Mouse (Mus musculus): ENCODE results near the gene Hoxc9. TPM values are rescaled to one million over a fixed set of nuclear protein-coding genes. Genes with fewer than 3 reads are reported as not detected.

Hoxc9 gene
- total and polyA plus RNA-seq, 2 experiments from 2014 or later = not detected

DNA sequence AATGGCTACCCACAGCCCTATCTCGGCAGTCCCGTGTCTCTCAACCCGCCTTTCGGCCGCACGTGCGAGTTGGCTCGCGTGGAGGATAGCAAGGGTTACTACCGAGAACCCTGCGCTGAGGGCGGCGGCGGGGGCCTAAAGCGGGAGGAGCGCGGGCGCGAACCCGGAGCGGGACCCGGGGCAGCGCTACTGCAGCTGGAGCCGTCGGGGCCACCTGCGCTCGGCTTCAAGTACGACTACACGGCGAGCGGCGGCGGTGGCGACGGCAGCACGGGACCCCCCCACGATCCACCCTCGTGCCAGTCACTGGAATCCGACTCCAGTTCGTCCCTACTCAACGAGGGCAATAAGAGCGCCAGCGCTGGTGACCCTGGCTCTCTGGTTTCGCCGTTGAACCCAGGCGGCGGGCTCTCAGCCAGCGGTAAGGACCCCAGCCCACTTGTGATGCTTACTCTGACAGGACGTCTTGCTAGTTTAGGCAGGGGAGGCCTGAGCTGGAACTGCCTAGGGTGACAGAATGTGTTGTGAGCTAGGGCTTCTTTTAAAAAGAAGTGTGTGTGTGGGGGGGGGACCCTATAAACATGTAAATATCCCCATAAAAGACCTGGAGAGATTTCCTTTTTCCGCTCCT, 39.1 kb upstream of the Hoxc9 start:
- Histone ChIP-seq H3K36me3 (ENCODE audit: insufficient read depth) (no peaks in the 10 kb centered on the region), H3K4me2 (ENCODE audit: low read depth) (no peak overlapping the region), H3K9me3 (ENCODE audit: low read length) (no peaks in the 10 kb centered on the region), H3K9ac (no peak overlapping the region), H3K4me1 (ENCODE audit: insufficient read depth) (no peaks in the 10 kb centered on the region), H3K4me3 (ENCODE audit: low read depth, low read length) (no peak overlapping the region), H3K27ac (ENCODE audit: low read depth, low read length) (no peak overlapping the region), H3K27me3 (ENCODE audit: insufficient read depth, low read length) (peaks cover 98% of the 10 kb centered on the region)
- WGBS = 4% methylated on average over 50 of the region's 50 CpGs
- ATAC-seq (no peak), DNase-seq (no peak)
- no peak for TF ChIP-seq CTCF (IDR thresholded peaks at IDR 0.05; ENCODE audit: low read depth)

DNA sequence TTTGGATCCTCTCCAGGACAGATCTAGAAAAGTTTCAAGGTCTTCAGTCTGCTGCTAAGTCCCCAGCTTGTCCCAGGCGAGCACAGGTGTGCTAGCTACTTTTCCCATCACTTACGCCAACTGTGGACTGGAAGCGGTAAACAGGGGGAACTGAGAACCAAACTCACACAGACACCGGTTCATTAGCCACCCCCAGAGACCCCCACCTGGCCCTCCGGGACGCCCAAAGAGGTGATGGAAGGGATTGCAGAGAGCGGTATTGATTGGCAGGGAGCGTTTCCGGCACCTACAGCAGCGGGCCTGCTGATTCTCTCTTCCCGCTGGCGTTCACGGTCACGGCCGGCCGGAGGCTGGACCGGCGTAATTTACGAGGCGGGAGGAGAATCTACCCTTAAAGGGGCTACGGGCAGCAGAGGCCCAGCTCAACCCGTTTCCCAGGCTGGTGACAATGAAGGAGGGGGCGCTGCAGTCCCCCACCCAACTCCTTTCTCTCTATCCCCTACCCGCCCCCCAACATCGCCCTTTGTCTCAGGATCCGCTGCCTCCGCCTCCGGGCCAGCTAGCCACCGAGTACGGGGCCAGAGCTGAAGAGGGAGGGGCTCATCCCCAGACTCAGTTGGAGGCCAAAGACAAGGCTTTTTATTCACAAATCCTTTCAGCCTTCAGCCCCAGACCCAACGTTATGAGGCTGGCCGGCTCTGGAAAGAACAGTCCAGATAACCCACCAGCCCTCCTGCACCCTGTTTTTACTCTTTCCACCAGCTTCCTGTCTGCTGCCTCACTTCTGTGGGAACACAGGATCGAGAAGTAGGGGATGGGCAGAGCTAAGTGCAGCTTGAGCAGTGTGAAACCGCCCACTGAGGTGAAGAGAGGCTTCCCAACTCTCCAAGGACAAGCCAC, 36.7 kb upstream of the Hoxc9 start:
- Histone ChIP-seq H3K27me3 (ENCODE audit: insufficient read depth, low read length) (peaks cover 98% of the 10 kb centered on the region), H3K36me3 (ENCODE audit: insufficient read depth) (no peaks in the 10 kb centered on the region), H3K4me3 (ENCODE audit: low read depth, low read length) (no peak overlapping the region), H3K4me1 (ENCODE audit: insufficient read depth) (no peaks in the 10 kb centered on the region), H3K4me2 (ENCODE audit: low read depth) (no peak overlapping the region), H3K27ac (ENCODE audit: low read depth, low read length) (no peak overlapping the region), H3K9ac (no peak overlapping the region), H3K9me3 (ENCODE audit: low read length) (no peaks in the 10 kb centered on the region)
- ATAC-seq = no peak
- WGBS = 2% methylated on average over 34 of the region's 34 CpGs
- TF ChIP-seq CTCF (IDR thresholded peaks at IDR 0.05; ENCODE audit: low read depth) = no peak
- no peak for DNase-seq

DNA sequence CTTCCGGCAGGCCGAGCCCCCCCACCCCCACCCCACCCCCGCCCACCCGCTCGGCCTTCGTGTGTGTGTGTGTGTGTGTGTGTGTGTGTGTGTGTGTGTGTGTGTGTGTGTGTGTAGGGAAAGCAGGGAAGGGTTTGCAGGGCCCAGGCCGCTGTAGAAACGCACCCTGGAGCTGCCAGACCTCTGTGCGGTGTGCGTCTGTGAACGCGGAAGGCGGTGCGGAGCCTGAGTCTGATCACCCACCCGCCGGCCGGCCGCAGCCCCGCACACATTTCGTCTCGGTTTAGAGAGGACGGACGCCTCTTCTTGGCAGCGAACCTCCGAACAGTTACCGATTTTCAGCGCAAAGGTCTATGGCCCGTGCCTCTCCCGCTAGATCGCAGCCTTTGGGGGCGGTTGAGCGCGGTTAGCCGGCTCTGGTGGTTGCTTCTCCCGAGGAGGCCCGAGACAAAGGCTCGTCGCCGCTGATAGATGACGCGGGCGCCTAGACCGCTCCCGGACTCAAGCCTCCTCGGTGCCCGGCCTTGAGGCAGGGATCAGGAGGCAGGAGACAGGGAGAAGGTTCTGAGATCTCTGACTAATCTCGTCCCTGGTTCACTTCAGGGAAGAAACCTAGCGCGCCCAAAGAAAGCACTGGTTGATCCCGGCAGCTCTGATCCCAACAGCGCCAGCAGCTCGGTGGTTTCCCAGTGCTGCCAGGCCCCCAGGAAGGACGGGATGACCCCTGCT, 33.3 kb upstream of the Hoxc9 start:
- H3K27me3 ChIP-seq (ENCODE audit: insufficient read depth, low read length) = peaks cover 98% of the 10 kb centered on the region
- WGBS = 2% methylated on average over 49 of the region's 53 CpGs
- H3K36me3 ChIP-seq (ENCODE audit: insufficient read depth) = no peaks in the 10 kb centered on the region
- DNase-seq (no peak), ATAC-seq (no peak; the same call in 1 of the 2 replicates)
- no peaks in the 10 kb centered on the region for H3K9me3 ChIP-seq (ENCODE audit: low read length)
- no peak overlapping the region for H3K27ac ChIP-seq (ENCODE audit: low read depth, low read length)
- H3K4me2 ChIP-seq (ENCODE audit: low read depth) = peak overlapping the region; percentile 35
- peak overlapping the region; percentile 22 for H3K4me3 ChIP-seq (ENCODE audit: low read depth, low read length)
- no peak; the same call in 1 of the 2 replicates for TF ChIP-seq CTCF (IDR thresholded peaks at IDR 0.05; ENCODE audit: low read depth)
- H3K9ac ChIP-seq = no peak overlapping the region
- H3K4me1 ChIP-seq (ENCODE audit: insufficient read depth) = no peaks in the 10 kb centered on the region

DNA sequence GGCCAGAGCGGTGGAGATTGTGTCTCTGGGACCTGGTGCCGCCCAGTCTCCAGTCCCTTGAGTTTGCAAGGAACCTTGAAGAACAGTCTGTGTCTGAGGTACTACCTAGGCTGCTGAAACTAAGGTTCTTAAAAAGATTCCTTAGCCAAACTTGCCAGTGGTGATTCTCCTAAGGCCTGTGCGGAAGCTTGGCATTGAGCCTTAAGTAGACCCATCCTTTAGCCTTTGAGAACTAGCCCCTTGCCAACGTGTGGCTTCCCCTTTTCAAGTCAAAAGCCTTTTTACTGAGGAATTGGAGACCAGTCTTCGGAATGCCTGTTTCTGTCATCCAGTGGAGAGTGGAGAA, 32.8 kb upstream of the Hoxc9 start:
- Histone ChIP-seq H3K27me3 (ENCODE audit: insufficient read depth, low read length) (peaks cover 98% of the 10 kb centered on the region), H3K4me3 (ENCODE audit: low read depth, low read length) (0 out of 2 replicates have a peak overlapping the region, but pooled peaks have one; percentile 22), H3K4me1 (ENCODE audit: insufficient read depth) (no peaks in the 10 kb centered on the region), H3K9ac (no peak overlapping the region), H3K36me3 (ENCODE audit: insufficient read depth) (no peaks in the 10 kb centered on the region), H3K4me2 (ENCODE audit: low read depth) (no peak overlapping the region), H3K9me3 (ENCODE audit: low read length) (no peaks in the 10 kb centered on the region), H3K27ac (ENCODE audit: low read depth, low read length) (no peak overlapping the region)
- no peak for TF ChIP-seq CTCF (IDR thresholded peaks at IDR 0.05; ENCODE audit: low read depth)
- DNase-seq = no peak
- WGBS = 7% methylated on average over 5 of the region's 5 CpGs
- no peak for ATAC-seq

DNA sequence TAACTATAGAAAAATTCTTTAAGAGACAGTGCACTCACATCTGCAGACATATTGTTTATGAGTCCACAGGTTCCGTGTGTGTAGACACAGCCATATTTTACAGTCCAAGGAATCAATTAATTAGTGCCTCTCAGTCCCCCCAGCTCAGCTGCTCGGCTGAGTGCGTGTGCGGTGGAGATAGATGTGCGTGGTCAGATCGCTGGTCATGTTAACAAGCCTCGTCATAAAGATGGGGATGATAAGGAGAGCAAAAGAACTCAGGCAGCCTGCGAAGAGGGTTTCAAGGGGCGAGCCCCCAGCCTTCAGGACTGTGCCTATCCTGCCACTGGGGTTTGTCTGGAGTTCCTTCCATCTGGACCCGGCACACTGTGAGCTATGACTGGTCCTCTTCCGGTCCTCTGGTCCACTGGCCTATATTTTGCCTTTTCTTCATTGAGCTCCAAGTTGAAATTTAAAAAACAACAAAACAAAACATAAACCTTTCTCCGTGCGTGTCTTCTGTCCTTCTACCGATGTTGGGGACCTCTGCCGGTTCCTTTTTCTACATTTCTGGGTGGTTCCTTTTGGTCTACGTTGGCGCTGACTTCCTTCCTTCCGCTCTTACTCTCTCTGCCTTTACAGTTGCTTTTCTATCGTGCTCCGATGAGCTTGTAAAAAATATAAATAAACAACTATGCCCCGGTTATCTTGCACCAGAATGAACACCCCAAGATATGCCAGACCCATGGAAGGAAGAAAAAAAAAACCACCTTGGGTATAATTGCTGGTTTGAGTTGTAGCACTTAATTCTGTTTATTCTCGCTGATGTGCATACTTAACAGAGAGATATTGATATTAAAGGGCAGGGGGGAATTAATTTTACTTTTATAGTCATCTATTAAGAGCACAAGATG, 30.8 kb upstream of the Hoxc9 start:
- Histone ChIP-seq H3K27me3 (ENCODE audit: insufficient read depth, low read length) (peaks cover 98% of the 10 kb centered on the region), H3K9me3 (ENCODE audit: low read length) (no peaks in the 10 kb centered on the region), H3K4me1 (ENCODE audit: insufficient read depth) (no peaks in the 10 kb centered on the region), H3K9ac (no peak overlapping the region), H3K4me3 (ENCODE audit: low read depth, low read length) (no peak overlapping the region), H3K4me2 (ENCODE audit: low read depth) (no peak overlapping the region), H3K36me3 (ENCODE audit: insufficient read depth) (no peaks in the 10 kb centered on the region), H3K27ac (ENCODE audit: low read depth, low read length) (no peak overlapping the region)
- ATAC-seq (no peak), DNase-seq (no peak)
- no peak for TF ChIP-seq CTCF (IDR thresholded peaks at IDR 0.05; ENCODE audit: low read depth)
- 10% methylated on average over 22 of the region's 22 CpGs for WGBS

DNA sequence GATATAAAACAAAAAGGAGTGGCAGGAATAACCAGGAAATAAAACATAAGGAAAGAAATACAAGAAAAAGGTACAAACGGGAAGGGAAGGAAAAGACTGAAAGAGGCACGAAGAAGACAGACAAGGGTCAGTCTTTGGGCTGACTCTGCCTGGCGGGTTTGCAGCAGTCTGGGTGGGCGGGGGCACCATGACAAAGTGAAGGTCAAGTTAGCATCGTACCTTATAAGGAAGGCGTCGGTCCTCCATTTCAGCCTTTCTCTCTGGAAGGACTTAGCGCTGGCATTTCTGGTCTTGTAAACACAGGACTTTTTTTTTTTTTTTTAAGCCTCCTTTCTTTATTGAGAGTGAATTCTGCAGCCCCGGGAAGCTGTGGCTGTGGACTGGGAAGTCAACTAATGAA, 29.0 kb upstream of the Hoxc9 start:
- TF ChIP-seq CTCF (IDR thresholded peaks at IDR 0.05; ENCODE audit: low read depth) = no peak
- Histone ChIP-seq H3K36me3 (ENCODE audit: insufficient read depth) (no peaks in the 10 kb centered on the region), H3K4me2 (ENCODE audit: low read depth) (no peak overlapping the region), H3K4me1 (ENCODE audit: insufficient read depth) (no peaks in the 10 kb centered on the region), H3K9ac (no peak overlapping the region), H3K4me3 (ENCODE audit: low read depth, low read length) (no peak overlapping the region), H3K27me3 (ENCODE audit: insufficient read depth, low read length) (peaks cover 99% of the 10 kb centered on the region), H3K9me3 (ENCODE audit: low read length) (no peaks in the 10 kb centered on the region), H3K27ac (ENCODE audit: low read depth, low read length) (no peak overlapping the region)
- no peak for ATAC-seq
- WGBS = 3% methylated on average over 9 of the region's 9 CpGs
- no peak for DNase-seq

Data from forebrain, postnatal 0 days (tissue).